Mouse (Mus musculus): ENCODE measurements at regions not wholly inside any gene's neighbourhood (a gene's known extent, or its start where the extent isn't known, plus 50 kb on each side); places are given as distances from the start of the nearest gene placed in this dataset.

GRCm38 (mm10) chr10:98800949-98801348 is 113.3 kb upstream of the Atp2b1 start:
- TF ChIP-seq CTCF (IDR thresholded peaks at IDR 0.05; ENCODE audit: low read depth, low read length), result no peak
- no peak for TF ChIP-seq TAL1 (conservative IDR thresholded peaks at IDR 0.05; ENCODE audit: low read depth, low read length)
